Mouse (Mus musculus) heart, adult 8-10 months (tissue): ENCODE results near the gene Tmem60. TPM values are rescaled to one million over a fixed set of nuclear protein-coding genes. Genes with fewer than 3 reads are reported as not detected.
A peak's percentile ranks its signal among the peaks of the same experiment; 100 is the strongest.

Experiments used
- DNase-seq: peaks from one replicate; pipeline ENCODE4 v3.0.0; 2022; ENCODE audit warnings: low spot score
- total RNA-seq, 4 experiments: library from RNA; stranded (reverse); gene quantifications; 2 replicates each; pipeline ENCODE4 v1.2.4; 2022

Gene Tmem60
- total RNA-seq, 4 experiments from 2014 or later: 24.5 to 27.5 (median 25.7) TPM

DNA sequence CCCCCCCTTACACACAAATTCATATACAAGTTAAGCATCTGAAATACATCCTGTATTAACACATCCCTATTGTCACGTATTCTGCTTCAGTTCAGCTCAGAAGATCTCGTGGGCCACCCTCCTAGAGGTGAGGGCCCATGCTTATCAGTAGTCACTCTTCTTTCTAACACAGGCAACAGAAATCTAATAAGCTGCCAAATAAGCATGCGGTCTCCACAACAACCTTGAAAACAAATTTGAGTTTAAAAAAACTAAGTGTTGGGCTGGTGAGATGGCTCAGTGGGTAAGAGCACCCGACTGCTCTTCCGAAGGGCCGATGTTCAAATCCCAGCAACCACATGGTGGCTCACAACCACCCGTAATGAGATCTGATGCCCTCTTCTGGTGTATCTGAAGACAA is 24.2 kb downstream of the Tmem60 start:
- DNase-seq: no peak

GRCm38 (mm10) chr5:20911741-20912140 is 29.8 kb downstream of the Tmem60 start:
- DNase-seq: no peak

DNA sequence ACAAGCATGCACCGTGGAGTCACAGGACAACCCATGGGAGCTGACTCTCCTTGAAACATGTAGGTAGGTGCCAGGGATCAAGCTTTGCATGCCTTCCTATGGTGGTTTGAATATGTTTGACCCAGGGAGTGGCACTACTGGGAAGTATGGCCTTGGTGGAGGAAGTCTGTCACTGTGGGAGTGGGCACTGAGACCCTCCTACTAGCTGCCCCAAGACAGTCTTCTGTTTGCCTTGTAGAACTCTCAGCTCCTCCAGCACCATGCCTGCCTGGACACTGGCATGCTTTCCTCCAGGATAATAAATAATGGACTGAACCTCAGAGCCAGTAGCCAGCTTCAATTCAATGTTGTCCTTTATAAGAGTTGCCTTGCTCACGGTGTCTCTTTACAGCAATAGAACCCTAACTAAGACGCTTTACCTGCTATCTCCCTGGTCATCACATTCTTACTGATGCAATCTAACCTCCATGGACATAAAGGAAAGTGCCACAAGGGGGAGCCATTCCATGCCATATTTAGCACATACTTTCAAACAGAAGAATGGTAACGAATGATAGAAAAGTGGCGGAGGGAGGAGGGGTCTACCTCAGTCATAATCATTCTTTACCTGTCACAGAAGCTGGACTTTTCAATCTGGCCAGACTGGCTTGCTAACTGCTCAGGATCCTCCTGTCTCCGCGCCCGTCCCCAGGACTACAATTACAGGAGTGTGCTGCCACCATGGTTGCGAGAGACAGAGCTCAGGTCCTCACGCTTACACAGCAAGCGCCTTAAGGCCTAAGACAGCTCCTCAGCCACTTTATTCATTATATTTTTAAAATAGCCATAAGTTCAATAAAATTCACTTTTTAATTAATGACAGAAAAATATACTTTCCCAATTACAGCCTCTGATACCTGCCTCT is 31.6 kb downstream of the Tmem60 start:
- peak; percentile 63 for DNase-seq

DNA sequence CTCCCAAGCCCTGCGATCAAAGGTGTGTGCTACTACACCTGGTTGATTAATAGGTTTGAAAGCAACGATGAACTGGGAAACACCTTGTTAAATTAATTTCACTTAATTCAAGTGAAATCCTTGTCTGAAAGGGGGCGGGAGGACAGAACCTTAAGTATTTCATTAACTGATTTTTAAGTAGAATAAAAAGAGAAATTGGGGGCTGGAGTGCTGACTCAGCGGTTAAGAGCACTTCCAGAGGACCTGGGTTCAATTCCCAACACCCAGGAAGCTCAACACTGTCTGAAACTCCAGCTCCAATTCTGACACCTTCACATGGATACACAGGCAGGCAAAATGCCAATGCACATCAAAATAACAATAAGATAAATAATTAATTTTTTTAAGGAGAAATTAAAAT is 37.0 kb downstream of the Tmem60 start:
- DNase-seq: no peak

DNA sequence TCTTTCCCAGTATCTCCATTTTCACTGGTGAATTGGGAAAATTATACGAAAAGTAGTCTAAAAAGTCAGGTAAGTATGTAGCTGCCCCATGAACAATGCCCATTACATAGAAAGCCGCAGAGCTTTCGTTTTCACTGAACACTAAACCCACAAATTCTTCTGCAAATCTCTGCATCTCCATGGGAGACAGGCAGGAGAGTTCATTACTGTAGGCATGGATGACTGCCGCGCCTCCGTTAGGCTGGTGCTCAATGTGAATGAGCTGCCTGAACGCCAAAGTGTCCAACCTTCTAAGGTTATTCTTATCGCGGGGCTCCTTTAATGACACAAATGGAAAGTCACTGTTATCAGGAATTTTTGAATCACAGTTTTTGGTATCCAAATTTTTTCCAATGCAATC is 37.6 kb downstream of the Tmem60 start:
- no peak for DNase-seq

- no peak for DNase-seq
These were observed 42.6 kb downstream of the Tmem60 start for GRCm38 (mm10) chr5:20924608-20925007.

GRCm38 (mm10) chr5:20925451-20925850 is 43.5 kb downstream of the Tmem60 start:
- no peak for DNase-seq

DNA sequence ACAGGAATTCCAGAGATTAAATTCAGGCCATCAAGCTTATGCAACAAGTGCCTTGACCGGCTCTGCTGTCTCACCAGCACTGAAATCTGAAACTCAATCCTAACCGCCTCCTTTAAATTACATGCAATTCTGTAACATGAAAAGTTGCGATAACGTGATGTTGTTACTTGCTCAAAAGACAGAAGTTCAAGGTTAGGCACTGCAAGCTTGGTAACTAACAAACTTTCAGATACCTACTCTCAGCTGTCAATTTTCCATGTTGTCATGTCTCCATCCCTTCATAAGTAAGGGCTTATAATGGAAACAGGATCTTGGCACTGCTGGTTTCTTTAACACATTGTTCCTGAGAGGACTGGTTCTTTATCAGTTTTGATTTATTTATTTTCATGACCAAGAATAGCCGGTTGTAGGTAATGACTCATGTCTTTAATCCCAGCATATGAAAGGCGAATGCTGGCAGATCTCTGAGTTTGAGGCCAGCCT is 47.7 kb downstream of the Tmem60 start:
- DNase-seq: no peak

- DNase-seq: no peak
These were observed 48.4 kb downstream of the Tmem60 start for GRCm38 (mm10) chr5:20930430-20930829.

DNA sequence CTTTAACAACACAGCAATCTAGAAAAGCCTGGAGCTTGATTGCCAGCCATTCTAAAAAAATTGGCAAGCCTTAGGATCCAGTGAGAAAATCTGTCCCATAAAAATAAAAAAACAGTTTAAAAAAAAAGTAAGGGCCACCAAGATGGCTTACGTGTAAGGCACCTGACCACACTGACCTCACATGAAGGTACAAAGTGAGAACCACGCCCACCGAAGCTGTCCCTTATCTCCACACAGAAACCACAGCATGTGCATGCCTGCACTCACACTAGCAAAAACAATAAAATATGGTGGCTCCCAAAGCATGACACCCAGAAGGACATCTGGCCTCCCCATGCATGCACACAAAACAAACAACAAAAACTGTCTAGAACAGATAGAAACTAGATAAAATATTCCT is 49.3 kb downstream of the Tmem60 start:
- no peak for DNase-seq

DNA sequence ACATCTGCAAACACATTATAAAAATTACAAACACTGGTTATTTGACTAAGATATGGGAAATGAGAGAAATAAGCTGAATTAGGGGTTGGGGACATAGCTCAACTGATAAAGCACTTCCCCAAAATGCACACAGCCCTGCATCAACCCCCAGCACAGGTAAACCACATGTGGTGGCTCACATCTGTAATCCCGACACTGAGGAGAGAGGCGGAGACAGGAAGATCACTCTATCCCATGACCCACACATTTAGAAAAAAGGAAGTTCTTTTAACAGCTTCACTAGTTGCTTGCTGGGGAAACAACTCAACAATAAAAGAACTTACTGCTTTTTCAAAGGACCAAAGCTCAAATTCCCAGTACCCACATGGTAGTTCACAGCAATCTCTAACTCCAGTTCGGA is 50.6 kb downstream of the Tmem60 start:
- DNase-seq: no peak

- DNase-seq: no peak
These were observed 53.9 kb downstream of the Tmem60 start for GRCm38 (mm10) chr5:20935934-20936333.

Other genes with a start within 250 kb of the Tmem60 start
- 10 to 100 TPM; 66.3 to 72.5 (median 69.6) TPM for gene Phtf2, start 67 bp upstream of the Tmem60 start, total RNA-seq
- 10 to 100 TPM; 13.3 to 14.5 (median 14.2) TPM for gene Rsbn1l, start 74.2 kb downstream of the Tmem60 start, total RNA-seq
- gene Ptpn12, start 173.7 kb downstream of the Tmem60 start, total RNA-seq: 10 to 100 TPM; 27.1 to 32.0 (median 27.8) TPM